Mouse (Mus musculus) heart, embryonic 10.5 days (tissue): ENCODE measurements around the gene Ccl11. TPM values are rescaled to one million over a fixed set of nuclear protein-coding genes. Genes with fewer than 3 reads are reported as not detected.

Source experiments
- DNase-seq: peaks from one replicate; pipeline ENCODE4 v3.0.0-alpha.2; 2017; ENCODE audit warnings: low spot score
- H3K27ac ChIP-seq: fragments of 300-500 bp; sonication (generic); 2 replicates; pipeline ENCODE4 v1.5.1; 2016; ENCODE audit warnings: mild to moderate bottlenecking
- H3K27me3 ChIP-seq: fragments of 300-500 bp; sonication (generic); 2 replicates; pipeline ENCODE4 v1.6.1; 2016; ENCODE audit warnings: mild to moderate bottlenecking; ENCODE audit not compliant: poor library complexity, insufficient read depth, severe bottlenecking
- H3K36me3 ChIP-seq: fragments of 300-500 bp; sonication (generic); 2 replicates; pipeline ENCODE4 v1.6.1; 2016; ENCODE audit warnings: mild to moderate bottlenecking, moderate library complexity
- H3K4me1 ChIP-seq: fragments of 300-500 bp; sonication (generic); 2 replicates; pipeline ENCODE4 v1.6.1; 2016; ENCODE audit warnings: mild to moderate bottlenecking
- H3K4me3 ChIP-seq: fragments of 300-500 bp; sonication (generic); 2 replicates; pipeline ENCODE4 v1.5.1; 2016; ENCODE audit warnings: mild to moderate bottlenecking, moderate library complexity
- H3K9me3 ChIP-seq: fragments of 300-500 bp; sonication (generic); 2 replicates; pipeline ENCODE4 v1.6.1; 2016; ENCODE audit warnings: mild to moderate bottlenecking, moderate library complexity
- WGBS: fragments of 180-500 bp; shearing (Covaris S2); methylation state at CpG from one replicate; pipeline ENCODE4 v1.1.7; 2016; 5-methylcytosine and 5-hydroxymethylcytosine counted together
- polyA plus RNA-seq: library from polyadenylated mRNA; unstranded; fragments of >200 nt; fragmentation: Nextera tagmentation; extraction: Ambion mirVana; gene quantifications from 2 replicates; pipeline ENCODE4 v1.2.1, GENCODE M21; 2016

The Ccl11 gene
- polyA plus RNA-seq, 1 experiment from 2014 or later, result not detected

DNA sequence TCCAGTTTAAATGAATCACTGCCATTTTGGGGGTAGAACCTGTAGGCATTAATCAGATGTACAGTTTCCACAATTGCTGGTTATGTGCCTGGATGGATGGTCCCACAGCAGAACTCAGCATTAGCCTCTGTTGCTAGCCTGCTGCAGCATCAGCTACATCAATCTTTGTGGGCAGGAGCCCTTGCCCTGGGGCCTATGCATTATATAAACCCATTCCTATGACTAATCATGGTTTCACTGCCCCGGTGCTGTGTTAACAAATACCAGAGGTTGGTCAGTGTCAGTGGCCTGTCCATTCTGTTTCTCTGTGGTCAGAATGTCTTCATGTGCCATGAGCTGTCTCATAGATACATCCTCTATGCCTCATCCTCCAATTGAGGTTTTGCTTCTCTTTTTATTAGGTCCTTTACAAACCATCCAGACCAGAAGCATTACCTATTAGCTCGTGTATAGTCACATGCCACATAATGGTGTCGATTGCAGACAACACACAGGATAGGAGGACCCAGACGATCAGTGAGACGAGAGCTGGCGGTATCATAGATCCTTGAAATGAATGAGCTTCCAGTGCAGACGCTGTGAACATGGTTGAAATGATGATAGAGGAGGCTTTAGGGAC is 9.4 kb downstream of the Ccl11 start:
- DNase-seq, result peak; percentile 10
- Histone ChIP-seq H3K27ac (no peak overlapping the region), H3K4me1 (no peaks in the 10 kb centered on the region), H3K27me3 (peaks cover 4% of the 10 kb centered on the region; the same call in 1 of the 2 replicates), H3K9me3 (no peaks in the 10 kb centered on the region), H3K4me3 (no peak overlapping the region), H3K36me3 (no peaks in the 10 kb centered on the region)
- 72% methylated on average over 7 of the region's 7 CpGs for WGBS

DNA sequence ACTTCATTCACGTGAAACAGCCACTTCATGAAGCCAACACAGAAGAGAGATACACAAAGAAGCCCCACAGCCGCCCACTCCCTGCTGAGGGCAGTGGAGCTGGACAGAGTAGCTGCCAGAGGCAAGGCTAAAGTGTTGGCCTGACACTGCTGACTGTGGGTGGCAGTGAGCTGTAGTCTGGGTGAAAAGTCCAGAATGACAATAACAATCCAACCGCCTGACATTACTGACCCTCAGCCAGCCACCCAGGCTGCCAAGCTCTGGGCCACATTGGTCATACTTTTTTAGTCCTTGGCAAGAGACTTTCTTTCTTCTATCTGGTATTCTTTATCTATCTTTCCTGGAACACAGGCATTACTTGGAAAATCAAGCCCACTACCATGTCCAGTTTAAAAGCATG is 13.5 kb downstream of the Ccl11 start:
- peaks cover 4% of the 10 kb centered on the region; the same call in 1 of the 2 replicates for H3K27me3 ChIP-seq
- H3K9me3 ChIP-seq, result no peaks in the 10 kb centered on the region
- no peak overlapping the region for H3K4me3 ChIP-seq
- 80% methylated on average over 3 of the region's 3 CpGs for WGBS
- no peaks in the 10 kb centered on the region for H3K36me3 ChIP-seq
- DNase-seq, result no peak
- no peaks in the 10 kb centered on the region for H3K4me1 ChIP-seq
- H3K27ac ChIP-seq, result no peak overlapping the region

DNA sequence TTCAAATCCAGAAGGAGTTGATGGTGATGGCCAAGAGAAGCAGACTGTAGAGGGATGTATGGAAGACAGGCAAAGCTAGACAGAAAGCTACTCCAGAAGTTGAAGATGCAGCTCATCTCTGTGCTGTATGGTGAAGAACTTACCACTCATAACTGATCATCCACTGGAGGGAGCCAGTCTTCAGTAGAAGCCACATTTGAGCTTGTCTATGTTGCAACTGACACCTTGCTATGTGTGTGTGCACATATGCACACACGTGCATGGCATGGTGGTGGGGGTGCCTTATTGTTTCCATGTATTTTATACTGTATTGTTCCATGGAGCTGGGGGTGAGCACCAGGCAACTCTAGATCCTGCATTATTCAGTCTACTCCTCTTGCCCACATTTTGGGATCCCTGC is 14.8 kb downstream of the Ccl11 start:
- no peaks in the 10 kb centered on the region for H3K4me1 ChIP-seq
- WGBS, result 66% methylated on average over 1 of the region's 1 CpGs

GRCm38 (mm10) chr11:82072984-82073383 is 15.4 kb downstream of the Ccl11 start:
- H3K36me3 ChIP-seq, result no peaks in the 10 kb centered on the region
- H3K4me1 ChIP-seq, result no peaks in the 10 kb centered on the region
- WGBS, result 77% methylated on average over 3 of the region's 3 CpGs
- no peak overlapping the region for H3K27ac ChIP-seq
- peaks cover 4% of the 10 kb centered on the region; the same call in 1 of the 2 replicates for H3K27me3 ChIP-seq
- H3K9me3 ChIP-seq, result no peaks in the 10 kb centered on the region
- no peak overlapping the region for H3K4me3 ChIP-seq
- DNase-seq, result no peak

More for the DNA sequence above, 14.8 kb downstream of the Ccl11 start:
- H3K27ac ChIP-seq, result no peak overlapping the region
- no peak overlapping the region for H3K4me3 ChIP-seq
- DNase-seq, result no peak
- no peaks in the 10 kb centered on the region for H3K36me3 ChIP-seq
- peaks cover 4% of the 10 kb centered on the region; the same call in 1 of the 2 replicates for H3K27me3 ChIP-seq
- no peaks in the 10 kb centered on the region for H3K9me3 ChIP-seq

GRCm38 (mm10) chr11:82073686-82074085 is 16.1 kb downstream of the Ccl11 start:
- 86% methylated on average over 3 of the region's 3 CpGs for WGBS

DNA sequence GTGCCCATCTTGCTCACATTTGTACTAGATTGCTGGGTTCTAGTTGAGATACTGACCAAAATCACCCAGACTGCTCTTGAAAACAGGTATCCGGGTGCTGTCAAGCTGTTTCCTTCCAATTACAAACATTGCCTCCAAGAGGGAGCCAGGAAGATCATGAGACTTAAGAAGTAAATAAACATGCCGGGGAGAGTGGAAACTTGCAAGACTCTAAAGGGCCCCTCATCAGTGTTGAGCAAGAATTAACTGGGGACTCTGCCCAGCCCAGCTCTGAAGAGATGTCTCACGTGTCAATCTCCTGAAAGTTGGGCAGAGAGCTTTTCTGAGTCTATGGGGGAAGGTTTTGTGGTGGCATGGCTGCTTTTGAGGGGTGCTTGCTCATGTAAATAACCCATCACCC is 19.4 kb downstream of the Ccl11 start:
- H3K4me3 ChIP-seq, result no peak overlapping the region
- no peaks in the 10 kb centered on the region for H3K4me1 ChIP-seq
- WGBS, result 68% methylated on average over 3 of the region's 3 CpGs
- peak; percentile 31 for DNase-seq
- no peaks in the 10 kb centered on the region for H3K36me3 ChIP-seq
- H3K27ac ChIP-seq, result no peak overlapping the region
- no peaks in the 10 kb centered on the region for H3K9me3 ChIP-seq
- no peaks in the 10 kb centered on the region for H3K27me3 ChIP-seq

More at GRCm38 (mm10) chr11:82073686-82074085, 16.1 kb downstream of the Ccl11 start:
- Histone ChIP-seq H3K27ac (no peak overlapping the region), H3K36me3 (no peaks in the 10 kb centered on the region), H3K4me1 (no peaks in the 10 kb centered on the region), H3K9me3 (no peaks in the 10 kb centered on the region), H3K4me3 (no peak overlapping the region), H3K27me3 (peaks cover 4% of the 10 kb centered on the region; the same call in 1 of the 2 replicates)
- DNase-seq, result no peak

- DNase-seq, result no peak
- H3K27ac ChIP-seq, result no peak overlapping the region
- H3K27me3 ChIP-seq, result no peaks in the 10 kb centered on the region
- H3K4me3 ChIP-seq, result no peak overlapping the region
- no peaks in the 10 kb centered on the region for H3K4me1 ChIP-seq
- H3K9me3 ChIP-seq, result no peaks in the 10 kb centered on the region
- H3K36me3 ChIP-seq, result no peaks in the 10 kb centered on the region
Measured at GRCm38 (mm10) chr11:82078136-82078730, 20.6 kb downstream of the Ccl11 start.

DNA sequence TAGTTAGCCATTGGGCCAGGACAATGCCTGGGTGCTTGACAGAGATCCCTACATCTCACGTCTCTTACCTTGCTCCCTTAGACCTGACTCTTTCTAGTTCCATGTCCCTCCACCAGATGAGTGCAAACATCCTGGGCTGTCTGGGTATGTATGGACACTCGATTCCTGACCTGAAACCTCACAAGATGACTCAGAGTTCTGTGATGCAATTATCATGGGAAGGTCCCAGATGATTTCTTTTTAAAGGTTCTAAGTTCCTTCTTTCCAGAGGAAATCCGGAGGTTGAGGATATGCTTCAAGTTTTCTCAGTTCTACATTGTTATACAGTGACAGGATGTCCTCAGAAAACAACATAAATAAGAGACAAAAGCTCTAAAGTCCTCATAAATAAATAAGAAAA is 23.2 kb downstream of the Ccl11 start:
- H3K27ac ChIP-seq, result no peak overlapping the region
- no peaks in the 10 kb centered on the region for H3K36me3 ChIP-seq
- H3K9me3 ChIP-seq, result no peaks in the 10 kb centered on the region
- no peak overlapping the region for H3K4me3 ChIP-seq
- no peaks in the 10 kb centered on the region for H3K4me1 ChIP-seq
- 71% methylated on average over 3 of the region's 3 CpGs for WGBS
- peak; percentile 22 for DNase-seq
- no peaks in the 10 kb centered on the region for H3K27me3 ChIP-seq

- WGBS, result 82% methylated on average over 3 of the region's 3 CpGs
- no peak overlapping the region for H3K4me3 ChIP-seq
- DNase-seq, result no peak
- H3K27me3 ChIP-seq, result no peaks in the 10 kb centered on the region
- no peak overlapping the region for H3K27ac ChIP-seq
- H3K36me3 ChIP-seq, result no peaks in the 10 kb centered on the region
- no peaks in the 10 kb centered on the region for H3K4me1 ChIP-seq
- H3K9me3 ChIP-seq, result no peaks in the 10 kb centered on the region
Measured at GRCm38 (mm10) chr11:82084360-82084759, 26.7 kb downstream of the Ccl11 start.

- H3K36me3 ChIP-seq, result no peaks in the 10 kb centered on the region
- no peaks in the 10 kb centered on the region for H3K9me3 ChIP-seq
- DNase-seq, result no peak
- no peaks in the 10 kb centered on the region for H3K27me3 ChIP-seq
- H3K4me3 ChIP-seq, result no peak overlapping the region
- H3K4me1 ChIP-seq, result no peaks in the 10 kb centered on the region
- 77% methylated on average over 10 of the region's 10 CpGs for WGBS
- H3K27ac ChIP-seq, result no peak overlapping the region
Measured at GRCm38 (mm10) chr11:82099511-82100323, 42.1 kb downstream of the Ccl11 start.

- Histone ChIP-seq H3K36me3 (no peaks in the 10 kb centered on the region), H3K27me3 (no peaks in the 10 kb centered on the region), H3K27ac (no peak overlapping the region), H3K9me3 (peaks cover 2% of the 10 kb centered on the region; the same call in 1 of the 2 replicates), H3K4me3 (no peak overlapping the region), H3K4me1 (no peaks in the 10 kb centered on the region)
- DNase-seq, result no peak
- 84% methylated on average over 4 of the region's 4 CpGs for WGBS
Measured at GRCm38 (mm10) chr11:82101087-82101486, 43.5 kb downstream of the Ccl11 start.

DNA sequence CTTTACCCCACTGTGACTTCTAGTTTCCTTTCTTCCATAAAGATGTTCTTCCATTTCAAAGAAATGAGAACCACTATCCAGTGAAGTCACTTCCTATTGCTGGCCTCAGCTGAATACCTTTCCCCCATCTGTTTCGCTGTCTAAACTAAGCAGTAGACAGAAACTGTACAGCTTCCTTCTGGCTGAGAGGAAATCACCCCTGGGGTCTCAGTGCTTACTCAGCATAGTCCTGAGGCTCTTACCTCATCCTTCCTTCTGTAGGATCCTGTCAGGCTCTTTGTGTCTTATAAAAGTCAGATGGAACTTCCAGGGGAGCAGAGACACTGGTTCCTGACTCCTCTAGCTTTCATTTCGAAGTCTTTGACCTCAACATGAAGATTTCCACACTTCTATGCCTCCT is 43.9 kb downstream of the Ccl11 start, which contains the start of gene Ccl12:
Gene Ccl12, plus strand, starts transcription at position 317 of the 400 bp plus-strand sequence.
- Histone ChIP-seq H3K36me3 (no peaks in the 10 kb centered on the region), H3K27me3 (no peaks in the 10 kb centered on the region), H3K9me3 (peaks cover 2% of the 10 kb centered on the region; the same call in 1 of the 2 replicates), H3K27ac (no peak within 1 kb of the TSS), H3K4me3 (no peak within 1 kb of the TSS), H3K4me1 (no peaks in the 10 kb centered on the region)
- WGBS, result 55% methylated on average over 2 of the region's 2 CpGs
- DNase-seq, result no peak

DNA sequence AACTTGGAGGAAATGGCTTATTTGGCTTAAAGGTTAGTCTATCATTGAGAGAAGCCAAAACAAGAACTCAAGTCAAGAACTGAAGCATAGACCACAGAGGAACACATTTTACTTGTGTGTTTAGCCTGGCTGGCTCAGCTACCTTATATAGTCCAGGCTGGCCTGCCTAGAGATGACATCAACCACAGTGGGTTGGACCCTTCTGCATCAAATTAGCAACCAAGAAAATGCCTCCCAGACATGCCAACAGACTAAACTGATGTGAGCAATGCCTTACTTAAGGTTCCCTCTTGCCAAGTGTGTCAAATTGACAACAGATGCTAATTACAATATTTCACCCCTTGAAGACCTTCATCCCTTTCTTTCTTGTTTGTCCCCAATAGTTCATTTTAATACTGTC is 52.0 kb downstream of the Ccl11 start:
- H3K27me3 ChIP-seq, result no peaks in the 10 kb centered on the region
- H3K36me3 ChIP-seq, result no peaks in the 10 kb centered on the region
- peaks cover 2% of the 10 kb centered on the region; the same call in 1 of the 2 replicates for H3K9me3 ChIP-seq
- H3K4me1 ChIP-seq, result no peaks in the 10 kb centered on the region
- no peak overlapping the region for H3K27ac ChIP-seq
- no peak overlapping the region for H3K4me3 ChIP-seq
- no peak for DNase-seq
